Mouse (Mus musculus) heart, adult 2 months (tissue): ENCODE results near the gene Klhl8. TPM values are rescaled to one million over a fixed set of nuclear protein-coding genes. Genes with fewer than 3 reads are reported as not detected.

ENCODE experiments used
- DNase-seq, 2 experiments: peaks; one replicate each; pipeline ENCODE4 v3.0.0; 2021
- H3K27ac ChIP-seq: fragments of 200-600 bp; 2 replicates; pipeline ENCODE4 v1.8.1; 2022
- H3K27me3 ChIP-seq: fragments of 200-500 bp; 2 replicates; pipeline ENCODE4 v1.6.1; 2012; ENCODE audit warnings: mild to moderate bottlenecking, low read length, inconsistent platforms, mixed read lengths; ENCODE audit not compliant: control insufficient read depth, insufficient read depth
- H3K36me3 ChIP-seq: fragments of 200-500 bp; 2 replicates; pipeline ENCODE4 v1.6.1; 2012; ENCODE audit warnings: low read length, inconsistent platforms; ENCODE audit not compliant: control insufficient read depth, insufficient read depth
- H3K4me1 ChIP-seq: fragments of 200-500 bp; 2 replicates; pipeline ENCODE4 v1.6.1; 2011; ENCODE audit warnings: low read length; ENCODE audit not compliant: control insufficient read depth, insufficient read depth
- H3K4me3 ChIP-seq: fragments of 200-600 bp; 2 replicates; pipeline ENCODE4 v1.8.1; 2022
- H3K79me2 ChIP-seq: fragments of 200-500 bp; replicated peaks from 2 replicates; pipeline ENCODE4 v1.6.1; 2012; ENCODE audit warnings: mild to moderate bottlenecking, inconsistent platforms, low read length, moderate library complexity, mixed read lengths; ENCODE audit not compliant: control insufficient read depth, insufficient read depth
- H3K9ac ChIP-seq: fragments of 200-500 bp; 2 replicates; pipeline ENCODE4 v1.6.1; 2012; ENCODE audit warnings: low read depth, mild to moderate bottlenecking, control low read depth, inconsistent platforms, low read length, mixed read lengths
- CTCF ChIP-seq: fragments of 200-600 bp; IDR thresholded peaks from 2 replicates; pipeline ENCODE4 v1.8.1; 2022; ENCODE audit warnings: antibody characterized with exemption, mild to moderate bottlenecking, moderate library complexity
- EP300 ChIP-seq: fragments of 200-500 bp; IDR thresholded peaks from 2 replicates; pipeline ENCODE4 v1.6.1; 2011; ENCODE audit warnings: low read depth, low read length, control low read depth; ENCODE audit not compliant: insufficient read depth
- POLR2A ChIP-seq: fragments of 200-500 bp; IDR thresholded peaks from 2 replicates; pipeline ENCODE4 v1.6.1; 2011; ENCODE audit warnings: mild to moderate bottlenecking, low read depth, low read length, control low read depth; ENCODE audit not compliant: insufficient read depth
- WGBS: fragments of 180-500 bp; shearing (Covaris S2); methylation state at CpG from one replicate; pipeline ENCODE4 v1.1.7; 2018; 5-methylcytosine and 5-hydroxymethylcytosine counted together
- intact Hi-C: fragments of 180-260 bp; cut with DNase I; formaldehyde crosslinking; loops from one replicate; pipeline ENCODE4 v1.15.1; 2025
- polyA plus RNA-seq: library from polyadenylated mRNA; depleted of rRNA; stranded (reverse); fragments of >200 nt; gene quantifications from 2 replicates; pipeline ENCODE4 v1.2.3, GENCODE M21; 2012; rRNA removed
- total RNA-seq, 2 experiments: library from RNA; stranded (reverse); gene quantifications; 2 replicates each; pipeline ENCODE4 v1.2.3; 2021

Gene Klhl8
- total and polyA plus RNA-seq, 3 experiments = 7.7 to 12.1 (median 11.0) TPM

GRCm38 (mm10) chr5:103813997-103814542 lies 97.0 kb downstream of the Klhl8 start:
- Histone ChIP-seq H3K36me3 (peaks cover 10% of the 10 kb centered on the region; the same call in 1 of the 2 replicates), H3K4me1 (peaks cover 13% of the 10 kb centered on the region), H3K9ac (no peak overlapping the region), H3K27me3 (no peaks in the 10 kb centered on the region), H3K4me3 (no peak overlapping the region), H3K27ac (peak overlapping the region; percentile 54), H3K79me2 (peaks cover 3% of the 10 kb centered on the region; the same call in 1 of the 2 replicates)
- intact Hi-C loops = no loop called here
- no peak for DNase-seq
- TF ChIP-seq EP300 (no peak), CTCF (no peak), POLR2A (no peak)
- WGBS = 64% methylated on average over 12 of the region's 12 CpGs

- intact Hi-C loops = no loop called here
- Histone ChIP-seq H3K4me3 (no peak overlapping the region), H3K9ac (no peak overlapping the region), H3K27ac (no peak overlapping the region), H3K36me3 (peaks cover 11% of the 10 kb centered on the region; the same call in 1 of the 2 replicates), H3K79me2 (peaks cover 5% of the 10 kb centered on the region; the same call in 1 of the 2 replicates), H3K4me1 (peaks cover 16% of the 10 kb centered on the region), H3K27me3 (no peaks in the 10 kb centered on the region)
- WGBS = 82% methylated on average over 5 of the region's 5 CpGs
- TF ChIP-seq EP300 (no peak), POLR2A (no peak), CTCF (no peak)
- DNase-seq = no peak
Observed at GRCm38 (mm10) chr5:103813291-103813690, 97.8 kb downstream of the Klhl8 start.

Other genes starting within 250 kb of the Klhl8 start
- gene Aff1, start 218.9 kb downstream of the Klhl8 start, total RNA-seq = 10 to 100 TPM; 37.4 to 46.9 TPM
- gene Aff1, start 218.9 kb downstream of the Klhl8 start, polyA plus RNA-seq = 10.5 and 14.1 TPM in 2 replicates
- gene Hsd17b13, start 66.2 kb upstream of the Klhl8 start, total RNA-seq = not detected
- 0.32 TPM in 1 of 2 replicates, not detected in the other for gene Hsd17b13, start 66.2 kb upstream of the Klhl8 start, polyA plus RNA-seq
- gene Hsd17b11, start 110.7 kb upstream of the Klhl8 start, total RNA-seq = 10 to 100 TPM; 23.1 to 30.8 TPM
- 14.0 and 20.6 TPM in 2 replicates for gene Hsd17b11, start 110.7 kb upstream of the Klhl8 start, polyA plus RNA-seq
- 10 to 100 TPM; 48.3 to 59.1 TPM for gene Nudt9, start 135.0 kb upstream of the Klhl8 start, total RNA-seq
- gene Nudt9, start 135.0 kb upstream of the Klhl8 start, polyA plus RNA-seq = 38.7 and 39.0 TPM in 2 replicates
- gene Gm17660, start 166.3 kb upstream of the Klhl8 start, total RNA-seq = not detected
- not detected in 2 replicates for gene Gm17660, start 166.3 kb upstream of the Klhl8 start, polyA plus RNA-seq
- gene Sparcl1, start 202.5 kb upstream of the Klhl8 start, total RNA-seq = 100 to 1,000 TPM; 182 to 219 TPM
- 122 and 281 TPM in 2 replicates for gene Sparcl1, start 202.5 kb upstream of the Klhl8 start, polyA plus RNA-seq